Mouse (Mus musculus): ENCODE data around the gene Commd7.

Commd7 gene

DNA sequence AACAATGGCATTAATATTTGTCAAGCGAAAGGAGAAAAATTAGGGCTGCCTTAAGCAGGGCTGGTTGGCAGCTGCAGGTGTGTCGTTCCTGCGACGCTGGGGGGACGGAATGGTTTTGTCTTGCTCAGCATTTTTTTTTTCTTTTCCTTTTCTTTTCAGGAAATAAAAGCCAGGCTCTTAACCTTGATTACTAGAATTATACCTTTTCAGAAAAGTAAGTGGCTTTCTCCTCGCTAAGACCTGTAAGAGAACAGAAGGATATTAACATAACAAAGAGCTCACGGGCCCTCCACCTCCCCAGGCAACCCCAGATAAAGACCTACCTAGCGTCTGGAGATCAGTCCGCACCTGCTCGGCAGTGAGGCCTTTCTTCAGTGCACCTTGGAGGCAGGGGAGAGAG lies 10.1 kb downstream of the Commd7 start:
- DNase-seq (ENCODE audit: low read depth, low spot score), result no peak

DNA sequence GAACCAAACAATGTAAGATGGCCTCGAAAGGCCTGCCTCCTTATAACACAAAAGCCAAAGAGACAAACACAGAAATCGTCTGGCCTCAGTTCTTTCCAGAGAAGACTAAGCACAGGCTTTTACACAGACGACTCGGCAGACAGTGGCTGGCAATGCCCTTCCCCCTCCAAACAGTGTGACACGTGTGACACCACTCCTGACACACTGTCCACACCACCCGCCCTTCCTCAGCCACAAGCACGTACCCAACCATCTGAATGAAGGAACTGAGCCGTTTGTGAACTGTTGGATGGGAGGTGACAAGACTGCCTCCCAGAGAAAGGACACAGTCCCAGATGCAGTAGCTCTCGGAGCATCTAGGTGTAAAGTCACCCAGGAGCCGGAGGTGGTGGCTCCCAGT lies 13.7 kb downstream of the Commd7 start:
- no peak for DNase-seq (ENCODE audit: low read depth, low spot score)

DNA sequence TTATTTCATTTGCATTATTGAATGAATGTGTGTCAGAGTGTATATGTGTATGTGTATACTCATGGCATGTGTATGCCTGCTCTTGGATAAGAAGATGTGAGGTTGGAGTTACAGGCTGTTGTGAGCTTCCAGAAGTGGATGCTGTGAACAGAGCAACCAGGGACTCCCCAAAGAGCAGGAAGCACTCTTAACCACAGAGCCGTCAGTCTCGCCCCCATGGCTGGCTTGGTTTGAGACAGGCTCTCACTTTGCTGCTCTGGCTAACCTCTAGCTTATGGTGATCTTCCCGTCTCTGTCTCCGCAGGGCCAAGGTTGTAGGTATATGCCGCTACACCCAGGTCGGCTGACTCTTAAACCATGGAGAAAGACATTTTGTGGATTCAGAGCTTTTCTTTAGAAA lies 14.1 kb downstream of the Commd7 start:
- DNase-seq (ENCODE audit: low read depth, low spot score), result no peak

DNA sequence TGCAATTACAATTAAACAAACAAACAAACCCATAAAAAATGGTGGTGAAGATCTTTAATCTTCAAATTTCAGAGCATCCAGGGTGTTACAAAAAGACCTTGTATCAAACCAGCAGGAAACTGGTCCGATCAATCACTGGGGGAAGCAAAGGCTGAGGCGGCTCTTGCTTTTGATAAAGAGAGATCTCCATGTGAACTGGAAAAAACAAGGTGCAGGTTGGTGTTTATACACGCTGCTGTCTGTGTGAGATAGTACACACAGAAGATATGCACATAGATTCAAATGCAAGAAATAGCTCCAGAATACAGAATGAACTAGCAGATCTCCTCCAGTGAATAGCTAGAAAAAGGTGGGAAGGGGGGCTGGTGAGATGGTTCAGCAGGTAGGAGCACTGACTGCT lies 15.7 kb downstream of the Commd7 start:
- no peak for DNase-seq (ENCODE audit: low read depth, low spot score)

DNA sequence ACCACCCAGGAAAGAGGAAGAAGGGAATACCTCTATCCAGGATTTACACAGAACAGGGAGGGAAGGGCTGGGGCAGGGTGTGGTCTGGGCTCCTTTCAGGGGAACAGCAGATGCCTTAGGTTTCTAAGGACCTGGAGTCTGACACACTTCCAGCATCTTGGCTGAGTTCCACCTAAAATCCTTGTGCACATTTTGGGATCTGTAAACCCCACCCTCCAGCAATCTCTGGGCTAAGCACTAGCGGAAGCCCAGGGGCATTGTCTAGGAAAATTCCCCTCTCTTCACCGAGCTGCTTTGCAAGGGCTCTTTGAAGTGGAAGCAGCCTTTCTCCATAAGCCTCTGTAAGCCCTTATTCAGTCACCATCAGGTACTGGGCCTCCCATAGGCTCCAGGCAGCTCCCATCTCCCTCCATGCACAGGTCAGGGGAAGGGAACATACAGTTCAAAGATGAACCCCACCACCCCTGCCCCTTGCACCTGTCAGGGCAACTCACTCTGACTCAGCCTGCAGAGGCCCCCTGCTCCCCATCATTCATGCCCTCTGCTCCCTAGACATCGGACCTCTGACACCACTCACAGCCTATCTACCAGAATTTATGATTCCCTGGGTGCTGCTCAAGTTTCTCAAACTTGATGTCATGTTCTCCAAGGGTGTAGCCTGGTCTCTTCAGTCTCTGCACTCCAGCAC lies 19.8 kb downstream of the Commd7 start:
- no peak for DNase-seq (ENCODE audit: low read depth, low spot score)

DNA sequence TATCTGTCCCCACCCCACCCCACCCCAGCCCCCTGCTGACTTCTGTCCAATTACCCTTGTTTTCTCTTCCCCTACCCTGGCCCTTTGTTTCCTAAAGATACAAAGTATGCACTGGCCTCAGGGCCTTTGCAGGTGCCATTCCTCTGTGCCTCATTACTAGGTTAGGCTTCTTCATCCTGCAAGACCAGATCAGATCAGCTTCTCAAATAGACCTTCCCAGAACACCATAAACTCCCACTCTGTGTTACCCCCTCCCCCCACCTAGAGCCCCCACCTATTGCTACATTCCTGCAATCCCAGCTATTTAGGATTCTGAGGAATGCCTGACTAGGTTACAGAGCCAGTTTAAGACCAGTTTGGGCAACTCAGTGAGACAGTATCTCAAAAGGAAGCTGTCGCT lies 20.8 kb downstream of the Commd7 start:
- DNase-seq (ENCODE audit: low read depth, low spot score), result no peak

DNA sequence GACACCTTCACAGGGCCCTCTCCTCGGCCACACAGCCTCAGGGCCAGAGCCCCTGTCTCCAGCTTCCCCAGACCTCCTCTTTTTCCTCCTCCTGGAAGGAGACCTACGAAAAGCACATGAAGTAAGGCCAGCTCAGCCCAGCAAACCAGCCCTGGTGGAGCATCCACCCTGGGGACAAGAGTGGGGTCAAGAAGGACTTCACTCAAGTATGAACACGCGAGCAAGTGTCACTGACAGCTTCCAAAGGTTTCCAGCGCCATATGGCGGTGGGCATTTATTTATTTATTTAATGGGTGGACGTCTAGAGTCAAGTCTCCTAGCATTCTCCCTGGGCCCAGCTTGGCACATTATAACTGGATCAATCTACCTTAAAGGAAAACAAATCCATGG lies 21.3 kb downstream of the Commd7 start:
- no peak for DNase-seq (ENCODE audit: low read depth, low spot score)

DNA sequence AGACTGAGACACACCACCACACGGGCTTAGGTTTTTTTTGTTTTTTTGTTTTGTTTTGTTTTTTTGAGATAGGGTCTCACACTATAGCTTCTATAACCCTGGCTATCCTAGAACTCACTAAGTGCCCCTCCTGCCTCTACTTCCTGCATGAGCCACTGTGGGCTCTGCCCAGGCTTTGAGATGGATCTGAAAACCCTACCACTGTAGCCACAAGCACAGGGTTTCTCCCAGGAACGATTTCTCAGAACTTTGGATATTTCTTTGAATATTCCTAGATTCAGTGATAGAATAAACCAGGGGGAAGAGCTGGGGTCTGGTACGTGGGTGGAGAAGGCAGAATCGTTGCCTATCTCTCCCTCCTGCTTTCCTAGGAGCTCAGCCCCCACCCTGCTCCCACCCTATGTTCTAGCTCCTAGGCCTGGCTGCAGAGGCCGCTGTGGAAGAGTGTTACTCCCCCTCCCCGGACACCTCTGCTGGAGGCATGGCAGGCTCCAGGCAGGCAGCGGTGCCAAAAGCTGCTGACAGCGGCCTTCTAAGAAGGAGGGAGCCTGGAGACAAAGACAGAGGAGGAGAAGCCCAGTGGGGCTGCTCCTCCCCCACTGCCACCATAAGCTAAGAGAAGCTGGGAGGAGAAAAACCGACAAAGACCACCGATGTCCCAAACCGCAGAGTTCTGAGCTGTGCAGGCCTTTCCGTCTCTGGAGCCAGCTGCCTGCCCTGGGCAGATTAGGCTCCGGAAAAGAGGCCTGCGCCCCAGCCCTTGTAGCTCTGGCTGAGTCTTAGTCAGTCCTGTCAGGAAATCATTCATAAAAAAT lies 21.9 kb downstream of the Commd7 start:
- DNase-seq (ENCODE audit: low read depth, low spot score), result no peak

DNA sequence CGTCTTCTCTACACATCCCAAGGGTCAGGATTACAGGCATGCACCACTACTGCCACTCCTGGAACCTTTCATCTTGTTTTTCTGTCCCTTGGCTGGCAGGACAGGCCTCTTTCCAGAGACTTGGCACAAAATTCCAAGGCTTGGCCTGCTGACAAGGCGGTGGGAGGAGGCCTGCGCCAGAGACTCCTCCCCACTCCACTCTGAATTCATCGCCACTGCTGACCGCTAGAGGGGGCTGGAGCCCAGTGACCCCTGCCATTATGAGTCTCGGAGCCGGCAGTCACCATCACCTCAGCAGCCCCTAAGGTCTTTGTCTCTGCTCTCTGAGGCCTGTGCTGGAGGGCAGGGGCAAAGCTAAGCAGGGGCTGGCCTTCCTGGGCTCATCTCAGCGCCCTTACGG lies 23.0 kb downstream of the Commd7 start:
- DNase-seq (ENCODE audit: low read depth, low spot score), result peak; percentile 66

DNA sequence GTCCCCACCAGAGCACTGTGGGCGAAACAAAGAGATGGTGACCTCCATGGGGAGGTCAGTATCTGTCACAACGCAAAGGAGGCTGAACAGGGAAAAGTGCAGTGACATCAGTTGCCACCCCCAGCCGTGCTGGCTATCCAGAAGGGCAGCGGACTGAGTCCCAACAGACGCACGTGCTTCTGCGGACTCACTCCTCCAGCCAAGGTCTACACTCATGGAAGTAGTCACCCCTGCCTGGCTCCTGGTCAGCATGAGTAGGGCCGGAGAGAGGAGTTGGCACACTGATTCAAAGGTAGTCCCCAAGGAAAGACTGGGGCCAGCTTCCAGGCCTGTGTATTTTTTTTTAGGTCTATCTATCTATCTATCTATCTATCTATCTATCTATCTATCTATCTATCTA lies 23.5 kb downstream of the Commd7 start:
- no peak for DNase-seq (ENCODE audit: low read depth, low spot score)

DNA sequence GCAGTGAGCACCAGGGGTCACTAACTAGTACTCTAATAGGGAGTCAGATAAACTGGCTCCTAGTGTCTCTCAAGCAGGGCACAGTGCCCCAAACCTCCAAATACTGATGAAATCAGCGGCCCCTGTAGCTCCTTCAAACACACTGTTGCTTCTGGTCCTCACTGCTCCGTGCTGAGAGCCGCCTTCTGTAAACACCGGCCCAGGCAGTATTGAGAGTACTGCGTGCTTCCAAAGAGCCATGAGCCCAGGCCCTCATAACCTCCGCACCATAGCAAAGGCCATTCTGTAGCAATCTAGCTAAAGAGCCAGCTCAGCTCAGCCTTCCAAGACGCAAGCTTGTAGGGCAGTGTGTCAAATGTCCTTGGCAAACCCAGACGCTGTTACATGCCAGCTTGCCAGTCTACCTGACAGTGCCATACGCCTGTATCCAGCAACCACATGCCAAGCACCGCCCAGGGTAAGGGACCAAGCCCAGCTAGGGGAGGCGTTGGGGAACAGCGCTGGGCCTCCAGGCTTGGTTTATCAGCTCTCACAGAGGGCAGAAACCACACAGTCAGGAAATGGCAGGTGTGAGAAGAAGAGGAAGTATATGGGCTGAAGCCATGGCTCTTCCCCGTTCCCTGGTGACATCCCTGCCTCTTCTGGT lies 24.6 kb downstream of the Commd7 start:
- DNase-seq (ENCODE audit: low read depth, low spot score), result no peak

DNA sequence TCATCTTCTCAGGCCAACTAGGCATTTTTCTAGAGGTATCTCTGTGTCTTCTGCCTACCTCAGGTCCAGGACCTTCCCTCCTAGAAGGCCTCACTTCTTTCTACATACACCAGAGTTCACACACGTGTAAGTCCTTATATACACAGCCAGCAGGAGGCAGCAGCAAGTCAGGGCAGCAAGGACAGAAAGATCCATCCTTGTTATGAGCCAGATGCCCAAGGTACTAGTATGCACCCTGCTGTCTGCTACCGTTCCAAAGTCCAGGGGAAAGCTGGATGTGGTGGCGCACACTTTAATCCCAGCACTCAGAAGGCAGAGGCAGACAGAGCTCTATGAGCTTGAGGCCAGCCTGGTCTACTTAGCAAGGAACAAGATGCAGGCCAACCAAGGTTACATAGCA lies 26.2 kb downstream of the Commd7 start:
- no peak for DNase-seq (ENCODE audit: low read depth, low spot score)

DNA sequence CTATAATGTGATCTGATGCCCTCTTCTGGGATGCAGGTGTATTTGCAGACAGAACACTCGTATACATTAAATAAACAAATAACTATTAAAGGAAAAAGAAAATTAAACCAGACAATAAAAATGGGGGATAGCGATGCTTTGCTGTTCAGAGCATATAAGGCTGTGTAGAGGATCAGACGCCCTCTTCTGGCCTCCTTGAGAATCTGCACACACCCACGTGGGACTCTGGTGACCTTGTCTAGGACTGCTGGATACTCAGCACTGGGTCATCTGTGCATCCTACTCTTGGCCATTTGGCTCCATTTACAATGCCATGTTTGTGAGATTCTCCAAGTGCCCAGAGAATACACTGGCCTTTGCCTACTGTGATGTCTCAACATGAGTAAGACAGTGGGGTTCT lies 28.9 kb downstream of the Commd7 start:
- no peak for DNase-seq (ENCODE audit: low read depth, low spot score)

DNA sequence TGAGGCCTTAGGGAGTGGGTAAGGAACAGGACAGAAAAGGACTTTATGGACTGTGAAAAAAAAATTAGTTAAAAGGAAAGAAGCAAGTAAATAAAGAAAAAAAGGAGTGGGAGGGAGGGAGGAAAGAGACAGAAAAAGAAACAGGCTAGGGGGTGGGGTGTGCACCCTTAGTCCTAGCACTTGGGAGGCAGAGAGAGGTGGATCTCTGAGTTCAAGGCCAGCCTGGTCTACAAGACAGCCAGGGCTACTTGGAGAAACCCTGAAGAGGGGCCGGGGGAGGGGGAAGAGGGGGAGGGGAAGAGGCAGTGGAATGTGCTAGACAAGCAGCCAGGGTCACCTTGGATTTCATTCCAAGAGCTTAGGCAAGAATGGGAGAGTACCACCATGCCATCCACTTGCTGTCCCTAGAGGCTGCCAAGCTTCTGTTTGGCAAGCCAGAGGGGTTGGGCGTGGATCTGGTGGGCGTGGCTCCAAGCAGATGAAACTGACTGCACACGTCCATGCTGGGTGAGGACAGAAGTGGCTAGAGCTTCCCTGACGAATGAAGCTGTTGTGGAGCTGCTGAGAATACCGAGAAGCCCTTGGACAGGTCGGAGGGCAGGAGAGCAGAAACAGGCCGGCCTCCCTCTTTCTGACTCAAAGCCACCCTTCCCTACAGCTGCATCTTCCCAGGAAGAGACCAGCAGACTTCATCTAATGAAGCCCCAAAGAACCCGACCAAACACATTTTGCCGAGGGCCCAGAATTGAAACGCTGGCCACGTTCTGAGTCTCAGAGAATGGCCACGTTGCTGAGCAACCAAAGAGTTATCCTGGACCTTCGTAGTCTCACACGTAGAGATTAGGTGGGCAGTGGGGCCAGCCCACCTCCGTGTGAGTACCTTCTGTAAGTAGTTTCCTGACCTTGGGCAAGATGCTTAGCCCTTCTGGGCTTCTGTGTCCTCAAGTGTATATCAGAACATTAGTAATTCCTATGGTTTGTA lies 31.6 kb downstream of the Commd7 start:
- DNase-seq (ENCODE audit: low read depth, low spot score), result no peak

DNA sequence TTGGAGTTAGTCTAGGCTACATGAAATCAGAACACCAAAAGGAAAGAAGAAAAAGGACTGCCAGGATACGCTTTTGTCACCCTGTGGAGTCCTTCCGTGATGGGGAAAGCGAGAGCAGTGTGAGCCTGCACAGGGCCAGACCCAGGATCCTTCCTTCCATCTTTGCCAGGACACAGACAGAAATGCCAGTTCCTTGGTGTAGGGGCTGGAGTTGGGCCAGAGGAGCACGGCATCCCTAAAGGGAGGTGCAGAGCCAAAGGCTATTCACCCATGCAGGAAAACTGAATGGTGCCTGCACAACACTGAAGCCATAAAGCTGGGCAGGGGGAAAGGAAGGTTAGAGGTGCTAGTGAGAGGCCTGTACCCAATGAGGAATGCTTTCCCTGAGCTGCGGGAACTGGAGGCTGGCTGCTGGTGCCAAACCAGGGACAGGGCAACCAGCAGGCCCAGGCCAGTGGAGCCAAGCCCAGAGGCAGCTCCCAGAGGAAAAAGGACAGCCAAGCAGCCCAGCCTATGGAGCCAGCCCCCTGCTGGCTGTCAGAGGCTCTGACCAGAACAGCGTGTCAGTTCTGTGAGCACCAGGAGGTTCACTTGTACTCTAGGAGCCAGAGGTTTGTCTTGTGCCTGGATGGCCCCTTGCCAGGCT lies 32.4 kb downstream of the Commd7 start:
- no peak for DNase-seq (ENCODE audit: low read depth, low spot score)

DNA sequence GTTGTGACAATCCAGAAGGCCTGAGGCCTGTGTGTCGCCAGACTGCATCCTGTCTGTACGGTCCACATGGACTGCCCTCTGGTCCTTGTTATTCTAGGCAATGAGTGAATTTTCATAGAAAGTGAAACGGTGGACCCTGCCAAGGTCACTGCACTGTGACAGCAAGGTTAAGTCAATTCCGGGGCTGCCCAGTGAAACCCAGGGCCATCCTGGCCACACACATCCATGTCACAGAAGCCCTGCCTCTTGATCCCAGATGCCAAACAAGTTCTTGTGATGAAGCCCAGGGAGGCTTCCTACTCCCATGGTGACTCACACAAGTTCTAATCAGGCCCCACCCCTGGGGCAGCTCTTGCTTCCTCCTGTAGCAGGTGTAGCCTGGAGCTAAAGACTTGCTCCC lies 35.0 kb downstream of the Commd7 start:
- no peak for DNase-seq (ENCODE audit: low read depth, low spot score)

DNA sequence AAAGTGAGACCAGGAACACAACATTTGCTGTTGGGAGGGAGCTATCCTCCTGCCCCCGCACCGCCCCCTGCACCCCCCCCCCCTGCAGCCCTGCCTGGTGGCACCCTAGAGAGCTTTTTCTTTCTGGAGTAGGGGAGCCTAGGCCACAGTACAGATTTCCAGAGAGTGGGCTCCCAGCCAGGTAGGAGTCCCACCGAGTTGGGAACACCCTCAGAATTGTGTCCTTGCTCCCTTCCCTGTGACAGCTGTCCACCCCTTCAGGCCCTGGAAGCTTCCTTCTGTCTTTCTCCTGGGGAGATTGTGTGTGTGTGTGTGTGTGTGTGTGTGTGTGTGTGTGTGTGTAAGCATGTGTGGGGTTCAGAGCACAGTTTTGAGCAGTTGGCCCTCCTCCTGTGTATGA lies 35.6 kb downstream of the Commd7 start:
- DNase-seq (ENCODE audit: low read depth, low spot score), result no peak

DNA sequence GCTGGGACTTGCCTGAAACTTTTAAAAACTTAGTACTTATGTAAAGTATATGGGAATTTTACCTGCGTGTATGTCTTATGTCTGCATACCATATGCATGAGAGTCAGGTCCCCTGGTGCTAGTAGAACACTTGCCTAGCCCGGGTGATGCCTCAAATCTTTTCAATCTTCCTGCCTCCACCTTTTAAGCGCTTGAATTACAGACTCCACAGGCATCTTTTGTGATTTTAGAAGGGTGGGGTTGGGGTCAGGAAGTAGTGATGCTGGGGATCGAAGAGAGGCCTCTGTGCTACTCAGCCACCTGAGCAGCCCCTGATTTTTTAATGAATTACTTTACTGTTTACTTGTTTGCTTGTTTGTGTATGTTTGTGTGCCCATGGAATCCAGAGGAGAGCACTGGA lies 37.6 kb downstream of the Commd7 start:
- DNase-seq (ENCODE audit: low read depth, low spot score), result no peak

DNA sequence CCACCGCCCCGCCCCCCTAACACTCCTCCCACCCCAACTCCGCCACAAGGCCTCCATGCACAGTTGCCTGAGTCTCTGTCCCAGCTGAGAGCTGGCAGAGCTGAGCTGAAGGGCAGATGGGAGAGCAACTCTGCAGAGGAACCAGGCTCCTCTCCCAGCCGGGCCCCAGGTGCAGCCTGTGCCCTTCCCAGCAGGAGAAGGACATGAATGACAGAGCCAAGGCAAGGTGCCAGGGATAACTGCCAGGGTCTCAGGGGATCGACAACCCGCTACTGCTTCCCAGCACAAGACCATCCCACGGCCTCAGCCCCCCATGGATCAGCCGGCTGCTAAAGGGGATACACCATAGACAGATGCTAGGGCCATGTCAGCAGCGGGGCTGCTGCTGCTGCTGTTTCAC lies 39.4 kb downstream of the Commd7 start:
- DNase-seq (ENCODE audit: low read depth, low spot score), result no peak

DNA sequence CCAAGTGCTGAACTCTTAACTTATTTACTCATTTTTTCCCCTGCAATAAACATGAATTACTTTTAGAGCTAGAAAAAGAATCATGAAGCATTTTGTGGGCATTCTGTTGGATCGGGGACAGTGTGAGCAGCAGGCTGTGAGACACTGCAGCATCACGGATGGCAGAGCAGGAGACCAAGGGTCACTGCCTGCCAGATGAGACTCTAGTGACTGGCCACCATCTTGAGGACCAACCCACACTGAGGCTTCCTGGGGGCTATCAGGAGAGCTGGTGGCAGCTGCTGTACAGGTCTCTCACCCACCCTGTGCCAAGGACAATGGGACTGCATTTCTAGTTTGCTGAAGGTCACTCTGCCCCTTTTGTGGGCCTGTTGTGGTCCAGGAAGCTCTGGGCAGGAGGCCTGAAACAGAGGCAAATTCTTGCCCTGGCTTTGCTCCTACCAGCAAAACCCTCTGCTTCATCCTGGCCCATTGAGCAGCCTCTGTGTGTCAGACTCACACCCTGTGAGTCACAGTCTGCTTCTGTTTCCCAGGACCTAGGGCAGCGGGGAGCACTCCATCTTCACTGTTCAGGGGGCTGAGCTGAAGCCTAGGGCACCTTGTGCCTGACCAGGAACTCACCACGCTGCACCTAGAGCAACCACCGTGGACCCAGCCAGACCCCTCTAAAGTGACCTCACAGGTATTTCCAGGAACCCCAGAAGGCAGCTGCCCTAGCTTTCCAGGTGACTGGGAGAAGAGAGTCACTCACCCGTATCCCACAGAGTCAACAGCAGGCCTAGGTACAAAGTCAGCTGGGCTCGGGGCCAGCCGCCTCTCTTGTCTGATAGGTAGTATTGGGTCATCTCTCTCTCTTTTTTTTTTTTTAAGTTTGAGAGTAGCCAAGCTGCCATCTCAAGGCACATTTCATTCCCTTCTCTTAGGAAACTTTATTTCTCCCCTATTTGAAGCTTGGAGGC lies 40.2 kb downstream of the Commd7 start:
- DNase-seq (ENCODE audit: low read depth, low spot score), result no peak
